Mouse (Mus musculus): Measurements from ENCODE around the gene Epor. TPM values are rescaled to one million over a fixed set of nuclear protein-coding genes. Genes with fewer than 3 reads are reported as not detected.

Epor gene
- polyA plus RNA-seq (2021; fragmentation: Nextera tagmentation): 11.1 and 11.4 TPM in 2 replicates
- long read RNA-seq, experiment 1, partial matches to known transcripts: 12 of 19 reads
- long read RNA-seq, experiment 1, other reads (novel, unspliced or antisense): 7 of 19 reads
- long read RNA-seq, experiment 2, partial matches to known transcripts: 35 of 49 reads
- long read RNA-seq, experiment 2, other reads (novel, unspliced or antisense): 12 of 49 reads

GRCm38 (mm10) chr9:21963417-21963816, at the start of gene Epor:
Gene Epor, minus strand, starts transcription at chr9:21963506.

GRCm38 (mm10) chr9:22002194-22003162, 39.2 kb upstream of the Epor start, which contains the start of the genes Ccdc151 and Prkcsh:
Gene Ccdc151, minus strand, starts transcription at chr9:22002634.
Gene Prkcsh, plus strand, starts transcription at chr9:22002806.

DNA sequence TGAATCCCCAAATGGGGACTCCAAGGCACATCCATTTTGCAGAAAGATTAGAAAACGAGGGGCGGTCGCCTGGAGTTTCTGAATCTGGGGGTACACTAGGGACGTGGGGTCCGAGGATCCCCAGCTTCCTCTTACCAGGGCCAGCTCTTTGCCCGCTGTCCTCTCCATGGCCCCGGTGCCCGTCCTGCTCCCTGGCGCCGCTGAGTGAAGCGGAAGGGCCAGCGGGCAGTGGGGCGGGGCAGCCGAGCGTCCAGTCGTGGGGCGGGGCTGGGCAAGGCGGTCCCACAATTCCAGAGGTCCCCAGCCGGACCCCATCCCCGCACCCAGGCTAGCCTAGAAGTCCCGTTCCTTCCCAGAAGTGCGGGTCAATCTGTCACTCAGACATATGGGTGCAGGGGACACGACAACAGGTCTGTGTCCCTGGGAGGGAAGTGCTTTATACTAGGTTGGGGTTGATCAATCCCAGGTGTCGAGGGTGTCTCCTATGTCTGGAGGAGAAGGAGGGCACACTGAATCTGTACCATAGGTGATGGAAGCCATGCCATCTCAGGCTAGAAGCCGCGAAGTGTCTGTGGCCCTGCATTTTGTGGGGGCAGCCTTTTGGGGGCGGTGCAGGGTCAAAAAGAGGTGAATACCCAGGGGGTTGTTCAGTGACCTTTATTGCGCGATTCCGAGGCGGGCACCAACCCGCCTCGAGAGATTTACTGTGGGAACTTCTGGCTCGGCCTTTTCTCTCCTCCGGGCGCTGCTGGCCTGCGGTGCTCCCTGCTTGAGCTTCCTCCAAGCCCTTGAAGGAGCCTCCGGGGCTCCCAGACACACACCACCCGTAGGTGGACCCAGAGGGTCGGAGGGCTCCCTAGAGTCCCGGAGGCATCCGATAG, 26.2 kb upstream of the Epor start, which contains the start of gene Rgl3:
Gene Rgl3 (minus strand): TSS at position 217 of the 881 bp plus-strand sequence.

DNA sequence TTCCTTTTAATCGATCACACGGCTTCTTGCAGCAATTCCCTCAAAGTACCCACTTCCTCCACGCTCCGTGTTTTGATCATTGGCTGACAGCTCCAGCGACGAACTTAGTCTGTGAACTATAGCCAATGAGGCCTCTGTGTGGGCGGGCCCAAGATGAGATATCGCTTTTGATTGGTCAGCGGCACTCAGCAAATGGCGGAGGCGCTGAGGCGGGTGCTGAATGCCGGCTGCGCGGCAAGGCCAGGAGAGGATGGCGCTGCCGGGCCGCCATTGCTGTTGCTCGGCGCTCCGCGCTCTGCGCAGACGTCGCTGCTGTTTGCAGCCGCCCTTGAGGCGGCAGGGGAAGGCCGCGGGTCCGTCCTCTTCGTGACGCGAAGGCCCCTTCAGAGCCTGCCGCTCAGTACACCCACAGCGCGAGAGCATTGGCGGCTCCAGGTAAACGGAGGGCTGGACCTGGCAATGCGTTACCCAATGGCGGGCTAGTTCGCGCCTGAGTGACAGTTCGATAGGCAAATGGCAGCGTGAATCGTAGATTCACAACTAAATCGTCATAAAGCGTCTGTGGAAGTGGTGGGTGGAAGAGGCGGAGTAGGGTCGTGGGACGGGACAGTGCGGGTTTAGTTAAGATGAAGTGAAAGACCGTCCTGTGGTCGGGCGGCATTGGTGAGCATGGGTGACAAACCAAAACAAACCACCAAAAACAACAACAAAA, 7.6 kb downstream of the Epor start, which contains the start of gene Swsap1:
Gene Swsap1 (plus strand): TSS at position 186 of the 712 bp plus-strand sequence.

DNA sequence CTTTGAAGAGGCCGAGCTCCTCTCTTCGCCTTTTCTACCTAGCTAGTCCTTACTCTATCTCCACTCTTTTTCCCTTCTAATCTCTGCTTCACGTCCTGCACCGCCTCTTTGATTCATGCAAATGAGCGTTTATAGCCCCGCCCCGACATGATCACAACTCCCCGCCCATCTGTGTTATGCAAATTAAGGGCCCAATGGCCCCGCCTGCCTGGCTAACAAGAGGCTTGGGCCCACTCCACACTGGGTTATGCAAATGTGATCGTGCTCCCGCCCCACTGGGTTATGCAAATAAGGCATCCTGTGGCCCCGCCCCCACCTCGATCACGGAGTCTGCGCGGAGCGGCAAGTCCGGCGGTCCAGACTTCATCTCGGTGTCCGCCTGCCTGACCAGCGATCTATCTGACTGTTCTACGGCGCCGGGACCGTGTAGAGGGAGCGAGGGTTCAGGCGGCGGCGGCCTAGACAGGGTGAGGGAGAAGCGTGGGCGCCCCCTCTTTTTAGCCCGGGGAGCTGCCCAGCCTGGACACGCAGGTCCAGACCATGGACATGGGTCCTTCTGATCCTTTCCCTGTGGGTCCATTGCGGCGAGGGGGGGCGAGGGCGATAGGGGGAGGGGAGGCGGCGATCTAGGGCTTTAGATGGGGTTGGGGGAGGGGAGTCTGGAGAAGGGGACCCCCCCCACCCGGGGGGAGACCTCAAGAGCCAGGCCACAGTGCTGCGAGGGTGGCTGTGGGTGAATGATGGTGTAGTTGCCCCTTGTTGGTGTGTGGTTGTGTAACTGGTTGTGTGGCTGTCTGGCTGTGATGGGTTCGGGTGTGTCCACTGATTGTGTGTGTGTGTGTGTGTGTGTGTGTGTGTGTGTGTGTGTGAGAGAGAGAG, 26.4 kb downstream of the Epor start, which contains the start of gene Plppr2:
Gene Plppr2 (plus strand): TSS at position 342 of the 879 bp plus-strand sequence.

GRCm38 (mm10) chr9:21927208-21927753, 36.0 kb downstream of the Epor start, which contains the start of the genes Ccdc159 and Tmem205:
Gene Ccdc159, plus strand, starts transcription at chr9:21927471.
Gene Tmem205, minus strand, starts transcription at chr9:21927556.

GRCm38 (mm10) chr9:21918035-21918592, 45.2 kb downstream of the Epor start, which contains the start of gene Rab3d:
Gene Rab3d, minus strand, starts transcription at chr9:21918192.

Other genes starting within 250 kb of the Epor start
- 3.0 and 4.8 TPM in 2 replicates for gene Ldlr, start 240.0 kb downstream of the Epor start, polyA plus RNA-seq (2021; fragmentation: Nextera tagmentation)
- 2.6 and 3.9 TPM in 2 replicates for gene Spc24, start 203.2 kb downstream of the Epor start, polyA plus RNA-seq (2021; fragmentation: Nextera tagmentation)
- gene Kank2, start 164.8 kb downstream of the Epor start, polyA plus RNA-seq (2021; fragmentation: Nextera tagmentation): 2.1 and 2.6 TPM in 2 replicates
- not detected in 2 replicates for gene Angptl8, start 128.0 kb downstream of the Epor start, polyA plus RNA-seq (2021; fragmentation: Nextera tagmentation)
- 3.6 and 4.1 TPM in 2 replicates for gene Dock6, start 110.9 kb downstream of the Epor start, polyA plus RNA-seq (2021; fragmentation: Nextera tagmentation)
- gene Rab3d, start 45.3 kb downstream of the Epor start, polyA plus RNA-seq (2021; fragmentation: Nextera tagmentation): 6.9 and 8.5 TPM in 2 replicates
- gene Ccdc159, start 36.0 kb downstream of the Epor start, polyA plus RNA-seq (2021; fragmentation: Nextera tagmentation): 6.5 and 6.9 TPM in 2 replicates
- 106 and 126 TPM in 2 replicates for gene Tmem205, start 36.0 kb downstream of the Epor start, polyA plus RNA-seq (2021; fragmentation: Nextera tagmentation)
- gene Plppr2, start 26.5 kb downstream of the Epor start, polyA plus RNA-seq (2021; fragmentation: Nextera tagmentation): 169 and 201 TPM in 2 replicates
- gene Swsap1, start 7.8 kb downstream of the Epor start, polyA plus RNA-seq (2021; fragmentation: Nextera tagmentation): 11.2 and 11.3 TPM in 2 replicates
- gene Rgl3, start 25.9 kb upstream of the Epor start, polyA plus RNA-seq (2021; fragmentation: Nextera tagmentation): 0.82 and 1.1 TPM in 2 replicates
- gene Ccdc151, start 39.1 kb upstream of the Epor start, polyA plus RNA-seq (2021; fragmentation: Nextera tagmentation): 1.7 and 2.8 TPM in 2 replicates
- gene Prkcsh, start 39.3 kb upstream of the Epor start, polyA plus RNA-seq (2021; fragmentation: Nextera tagmentation): 26.1 and 29.7 TPM in 2 replicates
- gene Elavl3, start 88.5 kb upstream of the Epor start, polyA plus RNA-seq (2021; fragmentation: Nextera tagmentation): 19.5 and 21.7 TPM in 2 replicates
- not detected in 2 replicates for gene Gm49318, start 107.8 kb upstream of the Epor start, polyA plus RNA-seq (2021; fragmentation: Nextera tagmentation)
- gene Zfp653, start 107.9 kb upstream of the Epor start, polyA plus RNA-seq (2021; fragmentation: Nextera tagmentation): 4.0 and 4.4 TPM in 2 replicates
- 59.3 and 59.4 TPM in 2 replicates for gene Ecsit, start 121.9 kb upstream of the Epor start, polyA plus RNA-seq (2021; fragmentation: Nextera tagmentation)
- 0.40 and 0.72 TPM in 2 replicates for gene Cnn1, start 135.7 kb upstream of the Epor start, polyA plus RNA-seq (2021; fragmentation: Nextera tagmentation)
- gene Elof1, start 153.7 kb upstream of the Epor start, polyA plus RNA-seq (2021; fragmentation: Nextera tagmentation): 154 and 178 TPM in 2 replicates
- gene Acp5, start 172.2 kb upstream of the Epor start, polyA plus RNA-seq (2021; fragmentation: Nextera tagmentation): 0.57 and 1.1 TPM in 2 replicates
- gene Pigyl, start 193.3 kb upstream of the Epor start, polyA plus RNA-seq (2021; fragmentation: Nextera tagmentation): 174 and 190 TPM in 2 replicates
- gene Zfp872, start 224.6 kb upstream of the Epor start, polyA plus RNA-seq (2021; fragmentation: Nextera tagmentation): not detected in 2 replicates

All from layer of hippocampus, adult 6 months (tissue).